In genomic region chr3:98339097-98339705, GRCm38 (mm10) we compare ENCODE assay signal across 8 mouse cellular contexts. TPM values are rescaled to one million over a fixed set of nuclear protein-coding genes. Genes with fewer than 3 reads are reported as not detected.
DNase-seq lines count a peak whose midpoint lies in the region; ATAC-seq and TF ChIP-seq lines count a peak whose summit lies in the region.

No protein-coding gene starts in this region.

- H3K9ac ChIP-seq in liver, embryonic 12.5 days, result peak overlapping the region; percentile 78

- peak; percentile 20 for ATAC-seq in activated CD4-positive, CD25-positive, alpha-beta regulatory T cell, adult 4 months
- ATAC-seq in liver, embryonic 12.5 days, result peak; percentile 27

- peaks cover 11% of the 10 kb centered on the region for H3K36me3 ChIP-seq in liver, embryonic 12.5 days
- peaks cover 11% of the 10 kb centered on the region for H3K36me3 ChIP-seq in myocyte (ENCODE audit: control insufficient read depth, insufficient read depth)
- no peaks in the 10 kb centered on the region for H3K36me3 ChIP-seq in testis, adult 2 months (ENCODE audit: control insufficient read depth, insufficient read depth, low read length)

- H3K79me2 ChIP-seq in myocyte (ENCODE audit: control insufficient read depth, insufficient read depth), result peaks cover 47% of the 10 kb centered on the region

- DNase-seq in 416B (ENCODE audit: low read depth), result peak; percentile 63
- DNase-seq in embryo, embryonic 11 days, result peak; percentile 69
- peak; percentile 22 for DNase-seq in heart, adult 9 months (ENCODE audit: low spot score in 2 of 2)
- DNase-seq in kidney, adult 9 months, result peak; percentile 20

- H3K4me1 ChIP-seq in liver, embryonic 12.5 days, result peaks cover 52% of the 10 kb centered on the region
- peaks cover 4% of the 10 kb centered on the region for H3K4me1 ChIP-seq in testis, adult 2 months (ENCODE audit: control insufficient read depth, insufficient read depth, low read length)

- peak overlapping the region; percentile 45 for H3ac ChIP-seq in myocyte (ENCODE audit: control insufficient read depth, insufficient read length)

- no peak for TF ChIP-seq CTCF in testis, adult 2 months (IDR thresholded peaks at IDR 0.05; ENCODE audit: control insufficient read depth, insufficient read depth, insufficient replicate concordance, low read depth, low read length)

- 1% methylated on average over 46 of the region's 46 CpGs for WGBS in liver, embryonic 12.5 days (ENCODE audit: insufficient replicate concordance)

- H3K4me3 ChIP-seq in liver, embryonic 12.5 days, result peak overlapping the region; percentile 74
- H3K4me3 ChIP-seq in myocyte, result peak overlapping the region; percentile 100
- H3K4me3 ChIP-seq in testis, adult 2 months (ENCODE audit: control insufficient read depth, low read depth, low read length), result peak overlapping the region; percentile 37

- H3K27ac ChIP-seq in liver, embryonic 12.5 days, result peak overlapping the region; percentile 77
- no peak overlapping the region for H3K27ac ChIP-seq in testis, adult 2 months (ENCODE audit: control insufficient read depth, insufficient read depth, low read depth, low read length)

- no peaks in the 10 kb centered on the region for H3K9me3 ChIP-seq in liver, embryonic 12.5 days (replicated peaks)

- TF ChIP-seq POLR2A in myocyte (IDR thresholded peaks at IDR 0.05; ENCODE audit: insufficient read length, low read depth), result peak; percentile 35
- no peak for TF ChIP-seq POLR2A in testis, adult 2 months (IDR thresholded peaks at IDR 0.05; ENCODE audit: control insufficient read depth, low read depth, low read length)

- H3K27me3 ChIP-seq in liver, embryonic 12.5 days (replicated peaks), result no peaks in the 10 kb centered on the region
- no peaks in the 10 kb centered on the region for H3K27me3 ChIP-seq in myocyte (ENCODE audit: control insufficient read depth, insufficient read depth, insufficient read length)
- no peaks in the 10 kb centered on the region for H3K27me3 ChIP-seq in testis, adult 2 months (ENCODE audit: control insufficient read depth, insufficient read depth, low read length)

- peak overlapping the region; percentile 97 for H3K4me2 ChIP-seq in liver, embryonic 12.5 days
- H3K4me2 ChIP-seq in myocyte (ENCODE audit: low read depth), result peak overlapping the region; percentile 88

TF ChIP-seq in myocyte, 11 proteins besides CTCF, POLR2A, EP300 and RAD21:
- peak in 1 of 3 experiments; percentile 71 for TF ChIP-seq MYOG (IDR thresholded peaks at IDR 0.05; ENCODE audit: control insufficient read depth in 1 of 3, insufficient read depth in 1 of 3, insufficient read length in 2 of 3, low read depth in 2 of 3)
- peak in 2 of 3 experiments; percentile 7 to 24 for TF ChIP-seq MYOD1 (IDR thresholded peaks at IDR 0.05; ENCODE audit: control insufficient read depth in 1 of 3, insufficient read length in 2 of 3, low read depth in 2 of 3)
- 0 out of 2 replicates have a peak, but pooled peaks have one; percentile 24 for TF ChIP-seq CEBPB (IDR thresholded peaks at IDR 0.05; ENCODE audit: insufficient read depth, poor library complexity, severe bottlenecking)
- no peak for TF ChIP-seq USF1 (IDR thresholded peaks at IDR 0.05; ENCODE audit: low read depth)
- TF ChIP-seq SRF (IDR thresholded peaks at IDR 0.05; ENCODE audit: control insufficient read depth, insufficient read length, low read depth), result no peak
- no peak for TF ChIP-seq POLR2AphosphoS2 (IDR thresholded peaks at IDR 0.05; ENCODE audit: insufficient read length, low read depth)
- no peak for TF ChIP-seq TCF12 (IDR thresholded peaks at IDR 0.05; ENCODE audit: insufficient read depth, poor library complexity, severe bottlenecking)
- TF ChIP-seq E2F4 (IDR thresholded peaks at IDR 0.05; ENCODE audit: insufficient read depth), result no peak

RNA-seq across cellular contexts. Expression of gene Phgdh, which starts 0.6 kb away (rescaled TPM):
- polyA plus RNA-seq in activated CD4-positive, CD25-positive, alpha-beta regulatory T cell, adult 4 months (2017; shearing (Covaris generic)), result 100 to 1,000 TPM; 107 to 156 TPM
- 348 and 381 TPM in 2 replicates for polyA plus RNA-seq in liver, embryonic 12.5 days (2016; fragmentation: Nextera tagmentation; extraction: Ambion mirVana)
- polyA plus RNA-seq in myocyte (2012; fragmentation: generic; extraction: Trizol), result 849 TPM
- 18.1 and 18.2 TPM in 2 replicates for polyA plus RNA-seq in testis, adult 2 months (2012; rRNA removed)

RNA-seq across cellular contexts. Expression of gene Zfp697, which starts 43.1 kb away (rescaled TPM):
- polyA plus RNA-seq in activated CD4-positive, CD25-positive, alpha-beta regulatory T cell, adult 4 months (2017; shearing (Covaris generic)), result under 1 TPM in 1 of 2 experiments, not detected in 1; 0.11 TPM
- 3.9 TPM in 2 replicates for polyA plus RNA-seq in liver, embryonic 12.5 days (2016; fragmentation: Nextera tagmentation; extraction: Ambion mirVana)
- polyA plus RNA-seq in myocyte (2012; fragmentation: generic; extraction: Trizol), result 5.3 TPM
- 1.1 and 1.2 TPM in 2 replicates for polyA plus RNA-seq in testis, adult 2 months (2012; rRNA removed)

RNA-seq across cellular contexts. Expression of gene Hmgcs2, which starts 59.0 kb away (rescaled TPM):
- polyA plus RNA-seq in activated CD4-positive, CD25-positive, alpha-beta regulatory T cell, adult 4 months (2017; shearing (Covaris generic)), result not detected
- polyA plus RNA-seq in liver, embryonic 12.5 days (2016; fragmentation: Nextera tagmentation; extraction: Ambion mirVana), result 24.7 and 26.9 TPM in 2 replicates
- not detected for polyA plus RNA-seq in myocyte (2012; fragmentation: generic; extraction: Trizol)
- 42.8 and 59.5 TPM in 2 replicates for polyA plus RNA-seq in testis, adult 2 months (2012; rRNA removed)

Comparison
In these comparisons a context has a peak if more than half of its experiments do, and no peak if none do; other contexts are left out.
1. H3K4me3 ChIP-seq: peak in every context shown above with its lines; median percentile 100 in myocyte; 74 in liver, embryonic 12.5 days; 37 in testis, adult 2 months.
2. RNA of gene Hmgcs2, which starts 59.0 kb away (polyA plus RNA-seq): 42.8 to 59.5 TPM in testis, adult 2 months and 24.7 to 26.9 TPM in liver, embryonic 12.5 days; not detected in activated CD4-positive, CD25-positive, alpha-beta regulatory T cell, adult 4 months and not detected in myocyte (single experiment); every median in the first group is over 10 times any median in the second.
3. Peak in every context shown above with its lines, with median percentiles within 50 percentile points of each other: DNase-seq.